Comparison of ENCODE assay signal across 21 mouse cellular contexts in genomic region chr6:4276607-4277006, GRCm38 (mm10).
A peak's percentile ranks its signal among the peaks of the same experiment; 100 is the strongest.
DNase-seq lines count a peak whose midpoint lies in the region; ATAC-seq and TF ChIP-seq lines count a peak whose summit lies in the region.
"Had no signal": no experiment of that assay in that cellular context is flagged by ENCODE, and none has a peak within 500 bp of the region (broad histone marks: within the 10 kb centered on the region; RNA-seq: fewer than 3 reads in every experiment).

No protein-coding gene starts in this region.

- no peak overlapping the region for H3K4me2 ChIP-seq in forebrain, embryonic 14.5 days (ENCODE audit: low read length)
- H3K4me2 ChIP-seq in forebrain, embryonic 13.5 days = no peak overlapping the region
- H3K4me2 ChIP-seq in embryonic facial prominence, embryonic 13.5 days = no peak overlapping the region
- H3K4me2 ChIP-seq in limb, embryonic 14.5 days (replicated peaks; ENCODE audit: low read depth, low read length, severe bottlenecking) = no peak overlapping the region
- H3K4me2 ChIP-seq: embryonic facial prominence, embryonic 15.5 days; forebrain, embryonic 12.5 days; heart, embryonic 11.5 days; heart, embryonic 15.5 days; hindbrain, embryonic 15.5 days had no signal

- H3K4me3 ChIP-seq in forebrain, embryonic 14.5 days (ENCODE audit: low read depth, low read length) = no peak overlapping the region
- H3K4me3 ChIP-seq in forebrain, embryonic 13.5 days = no peak overlapping the region
- H3K4me3 ChIP-seq in embryonic facial prominence, embryonic 13.5 days = no peak overlapping the region
- H3K4me3 ChIP-seq in limb, embryonic 14.5 days (replicated peaks; ENCODE audit: low read length) = no peak overlapping the region
- H3K4me3 ChIP-seq: embryonic facial prominence, embryonic 15.5 days; forebrain, embryonic 12.5 days; heart, adult 2 months; heart, embryonic 15.5 days; hindbrain, embryonic 15.5 days had no signal

- no peaks in the 10 kb centered on the region for H3K36me3 ChIP-seq in forebrain, embryonic 14.5 days (ENCODE audit: control insufficient read depth, insufficient read depth, low read length)
- H3K36me3 ChIP-seq in forebrain, embryonic 13.5 days (ENCODE audit: poor library complexity, severe bottlenecking) = no peaks in the 10 kb centered on the region
- no peaks in the 10 kb centered on the region for H3K36me3 ChIP-seq in embryonic facial prominence, embryonic 13.5 days
- no peaks in the 10 kb centered on the region for H3K36me3 ChIP-seq in limb, embryonic 14.5 days (ENCODE audit: control insufficient read depth, insufficient read depth, low read length)
- H3K36me3 ChIP-seq: embryonic facial prominence, embryonic 15.5 days; forebrain, embryonic 12.5 days; heart, embryonic 15.5 days; hindbrain, embryonic 15.5 days had no signal

- TF ChIP-seq CTCF in brain, embryonic 14.5 days (IDR thresholded peaks at IDR 0.05; ENCODE audit: borderline replicate concordance, extremely low read depth, insufficient read depth, insufficient read length) = no peak

- no peak overlapping the region for H3K27ac ChIP-seq in forebrain, embryonic 14.5 days (ENCODE audit: low read depth, low read length)
- H3K27ac ChIP-seq in forebrain, embryonic 13.5 days = no peak overlapping the region
- no peak overlapping the region for H3K27ac ChIP-seq in embryonic facial prominence, embryonic 13.5 days
- H3K27ac ChIP-seq in limb, embryonic 14.5 days (replicated peaks; ENCODE audit: low read depth, low read length) = no peak overlapping the region
- H3K27ac ChIP-seq: embryonic facial prominence, embryonic 15.5 days; forebrain, embryonic 12.5 days; heart, adult 2 months; heart, embryonic 15.5 days; hindbrain, embryonic 15.5 days had no signal

- H3K9me3 ChIP-seq in forebrain, embryonic 14.5 days (replicated peaks; ENCODE audit: control insufficient read depth, low read length) = no peaks in the 10 kb centered on the region
- no peaks in the 10 kb centered on the region for H3K9me3 ChIP-seq in forebrain, embryonic 13.5 days (replicated peaks)
- H3K9me3 ChIP-seq in embryonic facial prominence, embryonic 13.5 days = no peaks in the 10 kb centered on the region
- H3K9me3 ChIP-seq in limb, embryonic 14.5 days (ENCODE audit: control insufficient read depth, low read length) = no peaks in the 10 kb centered on the region
- H3K9me3 ChIP-seq: embryonic facial prominence, embryonic 15.5 days; forebrain, embryonic 12.5 days; heart, embryonic 15.5 days; hindbrain, embryonic 15.5 days had no signal

- ATAC-seq in forebrain, embryonic 14.5 days = no peak
- no peak for ATAC-seq in forebrain, embryonic 13.5 days
- ATAC-seq in embryonic facial prominence, embryonic 13.5 days (ENCODE audit: insufficient number of reproducible peaks, insufficient read depth, low FRiP score, low TSS enrichment, low read depth) = peak; percentile 32; the same call in 1 of the 2 replicates
- no peak for ATAC-seq in limb, embryonic 14.5 days (ENCODE audit: low FRiP score, low read depth)
- ATAC-seq: intestine, embryonic 16.5 days had no signal

- 45% methylated on average over 4 of the region's 4 CpGs for WGBS in forebrain, embryonic 14.5 days
- 55% methylated on average over 4 of the region's 4 CpGs for WGBS in forebrain, embryonic 13.5 days
- 11% methylated on average over 4 of the region's 4 CpGs for WGBS in embryonic facial prominence, embryonic 13.5 days
- 39% methylated on average over 4 of the region's 4 CpGs for WGBS in limb, embryonic 14.5 days

- H3K27me3 ChIP-seq in forebrain, embryonic 14.5 days (replicated peaks; ENCODE audit: control insufficient read depth, insufficient read depth, low read length) = no peaks in the 10 kb centered on the region
- no peaks in the 10 kb centered on the region for H3K27me3 ChIP-seq in forebrain, embryonic 13.5 days
- no peaks in the 10 kb centered on the region for H3K27me3 ChIP-seq in embryonic facial prominence, embryonic 13.5 days
- H3K27me3 ChIP-seq in limb, embryonic 14.5 days (ENCODE audit: control insufficient read depth, insufficient read depth, low read length) = no peaks in the 10 kb centered on the region
- H3K27me3 ChIP-seq: embryonic facial prominence, embryonic 15.5 days; forebrain, embryonic 12.5 days; heart, embryonic 15.5 days; hindbrain, embryonic 15.5 days had no signal

- no peak overlapping the region for H3K9ac ChIP-seq in forebrain, embryonic 14.5 days (ENCODE audit: low read length)
- no peak overlapping the region for H3K9ac ChIP-seq in forebrain, embryonic 13.5 days
- no peak overlapping the region for H3K9ac ChIP-seq in embryonic facial prominence, embryonic 13.5 days
- no peak overlapping the region for H3K9ac ChIP-seq in limb, embryonic 14.5 days (ENCODE audit: low read depth, low read length, severe bottlenecking)
- H3K9ac ChIP-seq: embryonic facial prominence, embryonic 15.5 days; forebrain, embryonic 12.5 days; heart, embryonic 15.5 days; hindbrain, embryonic 15.5 days had no signal

- DNase-seq in forebrain, embryonic 14.5 days (ENCODE audit: low spot score) = peak; percentile 7
- peak; percentile 35 for DNase-seq in brain, embryonic 14.5 days (ENCODE audit: low read depth)
- peak; percentile 16 for DNase-seq in limb, embryonic 14.5 days (ENCODE audit: low spot score)
- no peak for DNase-seq in adrenal gland, postnatal 4 days (ENCODE audit: low spot score in 2 of 2)
- DNase-seq: adrenal gland, adult 2 months; adrenal gland, postnatal 25 days; cerebellum, adult 11 months; cerebellum, adult 8-10 months; cerebellum, postnatal 14 days; gastrocnemius, postnatal 10 days; heart, adult 2 months; heart, postnatal 14 days; kidney, adult 2 months had no signal

- no peak for TF ChIP-seq POLR2A in brain, embryonic 14.5 days (IDR thresholded peaks at IDR 0.05; ENCODE audit: borderline replicate concordance, extremely low read depth, insufficient read depth, insufficient read length, poor library complexity, severe bottlenecking)
- TF ChIP-seq POLR2A in limb, embryonic 14.5 days (IDR thresholded peaks at IDR 0.05; ENCODE audit: borderline replicate concordance, extremely low read depth, insufficient read depth, insufficient read length) = no peak

- H3K4me1 ChIP-seq in forebrain, embryonic 14.5 days (ENCODE audit: control insufficient read depth, insufficient read depth, low read length) = peaks cover 3% of the 10 kb centered on the region; the same call in 1 of the 2 replicates
- H3K4me1 ChIP-seq in forebrain, embryonic 13.5 days = 0 out of 2 replicates have a peak, but pooled peaks cover 3% of the 10 kb centered on the region
- H3K4me1 ChIP-seq in embryonic facial prominence, embryonic 13.5 days = peaks cover 8% of the 10 kb centered on the region
- H3K4me1 ChIP-seq in limb, embryonic 14.5 days (ENCODE audit: control insufficient read depth, insufficient read depth, low read length) = no peaks in the 10 kb centered on the region
- H3K4me1 ChIP-seq: embryonic facial prominence, embryonic 15.5 days; forebrain, embryonic 12.5 days; heart, embryonic 15.5 days had no signal

Comparison
In these comparisons a context has a peak if more than half of its experiments do, and no peak if none do; other contexts are left out.
1. DNase-seq: peak in forebrain, embryonic 14.5 days (single experiment), brain, embryonic 14.5 days (single experiment) and limb, embryonic 14.5 days (single experiment); none in adrenal gland, postnatal 4 days (0 of 2).